Mouse (Mus musculus): Measurements from ENCODE around the gene Auts2. TPM values are rescaled to one million over a fixed set of nuclear protein-coding genes. Genes with fewer than 3 reads are reported as not detected.
A peak's percentile ranks its signal among the peaks of the same experiment; 100 is the strongest.

Auts2 gene
- total RNA-seq, 4 experiments from 2014 or later, result 23.5 to 31.8 (median 27.0) TPM

DNA sequence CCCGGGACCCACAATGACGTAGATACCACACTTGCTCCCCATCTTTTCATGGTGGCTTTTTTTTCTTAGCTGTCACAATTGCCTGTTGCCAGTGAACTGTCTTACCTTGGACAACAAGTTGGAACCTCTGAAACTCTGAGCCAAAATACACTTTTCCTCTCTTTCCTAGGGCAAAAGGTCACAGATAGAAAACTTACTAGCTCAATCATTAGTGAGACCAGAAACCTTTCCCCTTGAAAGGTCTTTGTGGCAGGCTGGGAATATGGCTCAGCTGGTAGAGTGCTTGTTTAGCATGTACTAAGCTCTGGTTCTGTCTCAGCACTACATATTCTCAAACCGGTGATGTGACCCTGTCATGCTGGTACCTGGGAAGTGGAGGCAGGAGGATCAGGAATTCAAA is 93.1 kb downstream of the Auts2 start:
- DNase-seq (ENCODE audit: low spot score), result no peak

DNA sequence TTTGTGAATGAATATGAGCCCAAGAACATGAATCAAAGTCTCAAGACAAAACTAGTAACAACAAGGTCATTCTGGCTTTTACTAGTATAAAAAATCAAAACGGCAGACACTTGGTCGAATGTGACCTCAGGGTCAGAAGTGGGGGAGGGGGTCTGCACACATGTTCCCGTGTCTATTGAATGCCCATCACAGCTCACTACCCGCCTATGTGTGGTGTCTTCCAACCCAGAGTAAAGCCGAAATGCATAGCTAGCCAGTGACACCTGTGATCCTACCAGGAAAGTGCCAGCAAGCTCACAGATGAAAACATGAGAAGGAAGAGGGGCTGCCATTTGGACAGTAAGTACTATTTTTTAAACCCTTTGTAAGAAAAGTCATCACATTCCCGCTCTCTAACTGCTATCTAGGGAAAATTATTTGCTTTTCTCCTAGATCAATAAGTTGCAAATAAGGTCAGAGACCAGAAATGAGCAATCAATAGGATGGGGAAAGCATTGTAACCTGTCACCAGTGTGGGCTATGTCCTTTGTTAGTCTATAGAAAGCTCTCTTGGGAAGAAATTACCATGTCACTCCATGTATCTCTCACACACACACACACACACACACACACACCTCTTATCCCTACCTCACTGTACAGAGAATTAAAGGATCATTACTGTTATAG is 94.6 kb downstream of the Auts2 start:
- DNase-seq (ENCODE audit: low spot score), result no peak

- no peak for DNase-seq (ENCODE audit: low spot score)
Measured at GRCm38 (mm10) chr5:132445213-132445954, 97.8 kb downstream of the Auts2 start.

- DNase-seq (ENCODE audit: low spot score), result no peak
Measured at GRCm38 (mm10) chr5:132442948-132443347, 100.2 kb downstream of the Auts2 start.

DNA sequence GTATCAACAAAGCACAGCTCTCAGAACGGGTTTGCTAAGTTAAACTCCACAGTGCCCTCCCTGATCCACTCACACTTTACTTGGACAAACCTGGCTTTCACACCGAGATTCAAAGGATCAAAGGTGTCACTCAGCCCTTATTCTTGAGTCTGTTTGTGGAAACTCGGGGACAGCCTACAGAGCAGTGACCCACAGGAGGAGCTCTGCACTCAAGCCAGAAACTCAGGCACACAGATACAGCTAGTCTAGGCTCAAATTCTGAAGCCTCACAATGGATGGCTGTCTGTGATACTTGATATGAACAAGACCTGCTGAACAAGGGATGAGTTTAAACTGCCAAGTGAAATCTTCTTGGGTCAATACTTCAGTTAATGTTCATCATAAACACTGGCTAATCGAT is 104.7 kb downstream of the Auts2 start:
- no peak for DNase-seq (ENCODE audit: low spot score)

GRCm38 (mm10) chr5:132437994-132438393 is 105.2 kb downstream of the Auts2 start:
- no peak for DNase-seq (ENCODE audit: low spot score)

DNA sequence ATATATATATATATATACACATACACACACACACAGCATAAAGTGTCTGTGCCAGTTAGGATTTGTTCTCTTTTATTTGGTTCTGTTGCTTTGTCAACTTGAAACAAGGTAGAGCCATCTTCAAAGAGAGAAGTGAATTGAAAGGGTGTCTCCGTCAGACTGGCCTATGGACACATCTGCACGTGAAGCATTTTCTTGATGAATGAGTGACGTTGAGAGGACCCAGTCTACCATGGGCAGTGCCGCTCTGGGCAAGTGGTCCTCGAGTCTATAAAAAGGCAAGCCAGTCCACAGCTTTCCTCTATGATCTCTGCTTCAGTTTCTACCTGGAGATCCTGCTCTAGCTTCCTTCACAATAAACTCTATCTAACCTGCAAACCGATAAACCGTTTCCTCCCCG is 105.7 kb downstream of the Auts2 start:
- DNase-seq (ENCODE audit: low spot score), result no peak

- peak; percentile 26 for DNase-seq (ENCODE audit: low spot score)
Measured at GRCm38 (mm10) chr5:132436901-132437300, 106.2 kb downstream of the Auts2 start.

DNA sequence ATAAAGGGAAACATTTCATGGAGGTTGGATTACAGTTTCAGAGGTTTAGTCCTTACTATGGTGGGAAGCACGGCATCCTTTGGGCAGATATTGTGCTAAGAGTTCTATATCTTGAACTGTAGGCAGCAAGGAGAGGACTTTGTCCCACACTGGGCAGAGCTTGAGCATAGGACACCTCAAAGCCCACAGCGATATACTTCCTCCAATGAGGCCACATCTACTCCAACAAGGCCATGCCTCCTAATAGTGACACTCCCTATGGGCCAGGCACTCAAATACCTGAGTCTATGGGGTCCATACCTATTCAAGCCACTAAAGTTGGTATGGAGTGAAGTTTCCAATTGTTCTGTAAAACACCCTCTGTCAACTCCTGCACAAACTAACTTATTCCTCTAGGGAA is 106.7 kb downstream of the Auts2 start:
- no peak for DNase-seq (ENCODE audit: low spot score)

DNA sequence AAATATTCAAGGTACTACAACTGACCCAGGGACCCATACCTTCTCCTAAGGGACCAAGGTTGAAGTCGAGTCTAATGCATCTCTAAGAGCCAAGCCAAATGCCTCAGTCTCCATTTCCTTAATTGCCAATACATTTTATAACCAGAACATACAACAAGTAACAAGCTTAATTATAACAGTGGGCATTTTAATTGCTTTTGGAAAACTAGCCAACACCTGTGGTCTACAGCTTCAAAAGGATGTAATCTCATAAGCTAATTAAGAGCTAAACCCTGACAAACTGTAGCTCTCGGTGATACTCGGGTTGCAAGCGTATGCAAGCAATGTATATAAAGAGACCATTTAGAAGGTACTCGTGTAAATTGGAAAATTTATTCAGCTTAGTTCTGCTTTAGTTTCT is 107.7 kb downstream of the Auts2 start:
- DNase-seq (ENCODE audit: low spot score), result no peak

- DNase-seq (ENCODE audit: low spot score), result no peak
Measured at GRCm38 (mm10) chr5:132433377-132434115, 109.6 kb downstream of the Auts2 start.

DNA sequence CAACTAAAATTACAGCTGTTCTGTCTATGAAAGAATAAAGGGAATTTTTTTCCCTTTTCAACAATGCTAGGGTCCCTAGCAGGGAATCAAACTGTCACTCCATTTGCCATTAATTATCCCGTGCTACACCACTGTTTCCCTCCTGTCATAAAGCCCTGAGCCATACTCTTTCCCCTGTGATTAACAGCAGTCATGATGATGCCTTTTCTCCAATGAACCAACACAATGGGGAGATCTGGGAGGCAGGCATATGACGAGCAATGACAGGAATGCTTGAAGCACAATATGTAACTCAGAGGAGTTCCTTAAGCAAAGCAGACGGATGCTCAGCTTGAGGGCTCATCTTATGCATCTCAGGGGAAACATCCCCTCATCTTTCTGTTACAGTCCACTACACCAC is 113.8 kb downstream of the Auts2 start:
- DNase-seq (ENCODE audit: low spot score), result no peak

GRCm38 (mm10) chr5:132426342-132426741 is 116.8 kb downstream of the Auts2 start:
- DNase-seq (ENCODE audit: low spot score), result no peak

- DNase-seq (ENCODE audit: low spot score), result no peak
Measured at GRCm38 (mm10) chr5:132425792-132426309, 117.3 kb downstream of the Auts2 start.

GRCm38 (mm10) chr5:132410338-132410852 is 132.7 kb downstream of the Auts2 start:
- DNase-seq (ENCODE audit: low spot score), result no peak

- DNase-seq (ENCODE audit: low spot score), result no peak
Measured at GRCm38 (mm10) chr5:132408892-132409575, 134.1 kb downstream of the Auts2 start.

- no peak for DNase-seq (ENCODE audit: low spot score)
Measured at GRCm38 (mm10) chr5:132400556-132400955, 142.6 kb downstream of the Auts2 start.

- DNase-seq (ENCODE audit: low spot score), result no peak
Measured at GRCm38 (mm10) chr5:132399486-132399885, 143.7 kb downstream of the Auts2 start.

GRCm38 (mm10) chr5:132395922-132396321 is 147.2 kb downstream of the Auts2 start:
- DNase-seq (ENCODE audit: low spot score), result no peak

GRCm38 (mm10) chr5:132394800-132395575 is 148.2 kb downstream of the Auts2 start:
- DNase-seq (ENCODE audit: low spot score), result peak; percentile 7
